In the genomic region with DNA sequence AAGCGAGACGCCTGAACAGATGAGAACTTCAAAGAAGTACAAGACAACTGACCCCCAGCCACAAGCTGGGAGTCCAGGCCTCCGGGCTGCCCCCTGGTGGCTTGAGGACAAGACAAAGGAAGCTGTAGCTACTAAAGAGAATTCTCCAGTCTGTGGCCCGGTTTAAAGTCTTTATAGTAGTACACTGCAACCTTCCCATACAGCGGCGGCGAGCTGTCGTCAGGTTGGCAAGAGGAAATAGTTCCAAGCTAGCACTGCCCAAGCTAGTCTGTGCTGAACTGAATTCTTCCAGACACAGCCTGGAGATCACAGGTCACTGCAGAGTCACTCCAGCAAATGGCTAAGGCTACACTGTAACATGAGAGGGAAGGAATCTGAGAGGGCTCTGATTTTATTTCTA, we compare ENCODE assay signal across 8 mouse cellular contexts. TPM values are rescaled to one million over a fixed set of nuclear protein-coding genes. Genes with fewer than 3 reads are reported as not detected.
DNase-seq lines count a peak whose midpoint lies in the region; ATAC-seq and TF ChIP-seq lines count a peak whose summit lies in the region.

No protein-coding gene starts in this region.

- no peak overlapping the region for H3K4me2 ChIP-seq in hindbrain, embryonic 13.5 days
- H3K4me2 ChIP-seq in embryonic facial prominence, embryonic 12.5 days (replicated peaks), result no peak overlapping the region
- H3K4me2 ChIP-seq in hindbrain, embryonic 11.5 days (replicated peaks; ENCODE audit: low read depth, low read length), result no peak overlapping the region
- no peak overlapping the region for H3K4me2 ChIP-seq in limb, embryonic 11.5 days (ENCODE audit: low read depth, severe bottlenecking)
- no peak overlapping the region for H3K4me2 ChIP-seq in neural tube, embryonic 15.5 days

- no peaks in the 10 kb centered on the region for H3K9me3 ChIP-seq in hindbrain, embryonic 10.5 days
- H3K9me3 ChIP-seq in hindbrain, embryonic 13.5 days, result no peaks in the 10 kb centered on the region
- H3K9me3 ChIP-seq in embryonic facial prominence, embryonic 12.5 days, result no peaks in the 10 kb centered on the region
- no peaks in the 10 kb centered on the region for H3K9me3 ChIP-seq in hindbrain, embryonic 11.5 days (ENCODE audit: control insufficient read depth, low read length)
- H3K9me3 ChIP-seq in limb, embryonic 11.5 days (ENCODE audit: control insufficient read depth, low read length), result no peaks in the 10 kb centered on the region
- H3K9me3 ChIP-seq in neural tube, embryonic 15.5 days (replicated peaks), result no peaks in the 10 kb centered on the region

- peaks cover 92% of the 10 kb centered on the region for H3K36me3 ChIP-seq in hindbrain, embryonic 10.5 days
- H3K36me3 ChIP-seq in hindbrain, embryonic 13.5 days, result peaks cover 82% of the 10 kb centered on the region
- peaks cover 61% of the 10 kb centered on the region for H3K36me3 ChIP-seq in embryonic facial prominence, embryonic 12.5 days
- H3K36me3 ChIP-seq in hindbrain, embryonic 11.5 days (ENCODE audit: control insufficient read depth, insufficient read depth, low read length), result 0 out of 2 replicates have a peak, but pooled peaks cover 9% of the 10 kb centered on the region
- H3K36me3 ChIP-seq in limb, embryonic 11.5 days (ENCODE audit: control insufficient read depth, insufficient read depth, low read length), result peaks cover 11% of the 10 kb centered on the region
- H3K36me3 ChIP-seq in neural tube, embryonic 15.5 days, result peaks cover 66% of the 10 kb centered on the region

- H3K27ac ChIP-seq in hindbrain, embryonic 10.5 days, result peak overlapping the region; percentile 53; the same call in 1 of the 2 replicates
- no peak overlapping the region for H3K27ac ChIP-seq in hindbrain, embryonic 13.5 days
- peak overlapping the region; percentile 80 for H3K27ac ChIP-seq in embryonic facial prominence, embryonic 12.5 days
- no peak overlapping the region for H3K27ac ChIP-seq in hindbrain, embryonic 11.5 days (ENCODE audit: low read depth, low read length)
- no peak overlapping the region; the same call in 1 of the 2 replicates for H3K27ac ChIP-seq in limb, embryonic 11.5 days (replicated peaks; ENCODE audit: low read depth, low read length)
- H3K27ac ChIP-seq in neural tube, embryonic 15.5 days (replicated peaks), result no peak overlapping the region

- POLR2A ChIA-PET in Patski (lab: Charles Lee), result no interaction called here

- no peak overlapping the region for H3K9ac ChIP-seq in hindbrain, embryonic 13.5 days
- H3K9ac ChIP-seq in embryonic facial prominence, embryonic 12.5 days, result no peak overlapping the region
- no peak overlapping the region for H3K9ac ChIP-seq in hindbrain, embryonic 11.5 days (ENCODE audit: low read depth, low read length)
- H3K9ac ChIP-seq in limb, embryonic 11.5 days (ENCODE audit: low read length), result no peak overlapping the region
- no peak overlapping the region for H3K9ac ChIP-seq in neural tube, embryonic 15.5 days (replicated peaks)

- TF ChIP-seq CTCF in Patski (IDR thresholded peaks at IDR 0.05), result peak; percentile 68

- no peaks in the 10 kb centered on the region for H3K27me3 ChIP-seq in hindbrain, embryonic 10.5 days (ENCODE audit: insufficient read depth, poor library complexity, severe bottlenecking)
- no peaks in the 10 kb centered on the region for H3K27me3 ChIP-seq in hindbrain, embryonic 13.5 days
- H3K27me3 ChIP-seq in Patski, result no peaks in the 10 kb centered on the region
- no peaks in the 10 kb centered on the region for H3K27me3 ChIP-seq in embryonic facial prominence, embryonic 12.5 days
- no peaks in the 10 kb centered on the region for H3K27me3 ChIP-seq in hindbrain, embryonic 11.5 days (ENCODE audit: control insufficient read depth, insufficient read depth, low read length)
- no peaks in the 10 kb centered on the region for H3K27me3 ChIP-seq in limb, embryonic 11.5 days (ENCODE audit: control insufficient read depth, insufficient read depth, low read length)
- H3K27me3 ChIP-seq in neural tube, embryonic 15.5 days (replicated peaks), result no peaks in the 10 kb centered on the region

- H3K4me1 ChIP-seq in hindbrain, embryonic 10.5 days (replicated peaks), result peaks cover 10% of the 10 kb centered on the region
- H3K4me1 ChIP-seq in hindbrain, embryonic 13.5 days (replicated peaks), result 0 out of 2 replicates have a peak, but pooled peaks cover 9% of the 10 kb centered on the region
- peaks cover 32% of the 10 kb centered on the region for H3K4me1 ChIP-seq in embryonic facial prominence, embryonic 12.5 days
- no peaks in the 10 kb centered on the region for H3K4me1 ChIP-seq in hindbrain, embryonic 11.5 days (replicated peaks; ENCODE audit: control insufficient read depth, insufficient read depth, low read length)
- peaks cover 8% of the 10 kb centered on the region; the same call in 1 of the 2 replicates for H3K4me1 ChIP-seq in limb, embryonic 11.5 days (ENCODE audit: control insufficient read depth, insufficient read depth, low read length)
- H3K4me1 ChIP-seq in neural tube, embryonic 15.5 days, result no peaks in the 10 kb centered on the region

- DNase-seq in hindbrain, embryonic 10.5 days (ENCODE audit: low spot score), result peak; percentile 72
- DNase-seq in Patski (ENCODE audit: low read depth, low spot score), result no peak
- peak; percentile 79 for DNase-seq in hindbrain, embryonic 11.5 days (ENCODE audit: low spot score)
- DNase-seq in limb, embryonic 11.5 days (ENCODE audit: low spot score), result peak; percentile 84

- CTCF ChIA-PET in Patski (lab: Charles Lee), result interaction anchor here (0.8 to 1.5 kb wide), 4 partner anchors 10 to 247 kb away, joined by 3 to 7 read pairs (median 4); no protein-coding TSS in a partner anchor

- no peak overlapping the region for H3K4me3 ChIP-seq in hindbrain, embryonic 10.5 days
- no peak overlapping the region for H3K4me3 ChIP-seq in hindbrain, embryonic 13.5 days
- no peak overlapping the region for H3K4me3 ChIP-seq in embryonic facial prominence, embryonic 12.5 days
- no peak overlapping the region for H3K4me3 ChIP-seq in hindbrain, embryonic 11.5 days (ENCODE audit: low read depth, low read length)
- H3K4me3 ChIP-seq in limb, embryonic 11.5 days (ENCODE audit: low read depth, low read length), result no peak overlapping the region
- H3K4me3 ChIP-seq in neural tube, embryonic 15.5 days (replicated peaks), result no peak overlapping the region

- 46% methylated on average over 8 of the region's 8 CpGs for WGBS in hindbrain, embryonic 10.5 days
- 56% methylated on average over 8 of the region's 8 CpGs for WGBS in hindbrain, embryonic 13.5 days
- 17% methylated on average over 8 of the region's 8 CpGs for WGBS in embryonic facial prominence, embryonic 12.5 days
- 51% methylated on average over 8 of the region's 8 CpGs for WGBS in hindbrain, embryonic 11.5 days
- WGBS in limb, embryonic 11.5 days, result 40% methylated on average over 8 of the region's 8 CpGs
- WGBS in neural tube, embryonic 15.5 days, result 50% methylated on average over 8 of the region's 8 CpGs

- no peak for ATAC-seq in hindbrain, embryonic 13.5 days (ENCODE audit: low FRiP score)
- no peak for ATAC-seq in Patski
- ATAC-seq in embryonic facial prominence, embryonic 12.5 days (ENCODE audit: insufficient number of reproducible peaks, insufficient read depth, low FRiP score, low TSS enrichment), result peak; percentile 85
- ATAC-seq in hindbrain, embryonic 11.5 days (ENCODE audit: low FRiP score), result peak; percentile 47; the same call in 1 of the 2 replicates
- ATAC-seq in limb, embryonic 11.5 days (ENCODE audit: insufficient number of reproducible peaks, low FRiP score, low TSS enrichment, low read depth), result peak; percentile 91
- peak; percentile 61; the same call in 1 of the 2 replicates for ATAC-seq in neural tube, embryonic 15.5 days (ENCODE audit: low FRiP score)
- no peak for ATAC-seq in erythroid progenitor cell, adult 5-6 weeks (replicated peaks; ENCODE audit: low FRiP score, poor library complexity, severe bottlenecking)

- in situ Hi-C loops in Patski (cut with MboI; ENCODE audit: low pct_unique_long_range_greater_than_20kb), result loop anchor here (5.0 kb wide), 1 partner anchor 262 kb away; no protein-coding TSS in a partner anchor

RNA-seq across cellular contexts. Expression of gene Dicer1, which starts 52.0 kb away (rescaled TPM):
- 39.1 and 40.5 TPM in 2 replicates for polyA plus RNA-seq in hindbrain, embryonic 10.5 days (2016; fragmentation: Nextera tagmentation; extraction: Ambion mirVana)
- polyA plus RNA-seq in hindbrain, embryonic 13.5 days (2015; fragmentation: Nextera tagmentation; extraction: Ambion mirVana), result 53.1 and 55.1 TPM in 2 replicates
- polyA plus RNA-seq in Patski (2021), result 22.6 TPM
- 58.0 and 60.0 TPM in 2 replicates for polyA plus RNA-seq in embryonic facial prominence, embryonic 12.5 days (2016; fragmentation: Nextera tagmentation; extraction: Ambion mirVana)
- 30.9 and 54.0 TPM in 2 replicates for polyA plus RNA-seq in hindbrain, embryonic 11.5 days (2014; fragmentation: Nextera tagmentation; extraction: Ambion mirVana)
- 36.9 and 38.7 TPM in 2 replicates for polyA plus RNA-seq in limb, embryonic 11.5 days (2014; fragmentation: Nextera tagmentation; extraction: Ambion mirVana)
- polyA plus RNA-seq in neural tube, embryonic 15.5 days (2015; fragmentation: Nextera tagmentation; extraction: Ambion mirVana), result 34.5 and 36.5 TPM in 2 replicates
- total RNA-seq in erythroid progenitor cell, adult 5-6 weeks (2015; ENCODE audit: low replicate concordance), result 14.3 and 18.7 TPM in 2 replicates
- 10.5 and 27.6 TPM in 2 replicates for total RNA-seq in erythroid progenitor cell, adult 5-6 weeks (2017; ENCODE audit: low replicate concordance)

Comparison
In these comparisons a context has a peak if more than half of its experiments do, and no peak if none do; other contexts are left out.
1. H3K27ac ChIP-seq: peak in hindbrain, embryonic 10.5 days (single experiment) and embryonic facial prominence, embryonic 12.5 days (single experiment); none in hindbrain, embryonic 13.5 days (single experiment), hindbrain, embryonic 11.5 days (single experiment), limb, embryonic 11.5 days (single experiment) and neural tube, embryonic 15.5 days (single experiment).
2. ATAC-seq: peak in embryonic facial prominence, embryonic 12.5 days (single experiment), hindbrain, embryonic 11.5 days (single experiment), limb, embryonic 11.5 days (single experiment) and neural tube, embryonic 15.5 days (single experiment); none in hindbrain, embryonic 13.5 days (single experiment), Patski (single experiment) and erythroid progenitor cell, adult 5-6 weeks (single experiment).